Mouse (Mus musculus): ENCODE results near the gene Wdr53. TPM values are rescaled to one million over a fixed set of nuclear protein-coding genes. Genes with fewer than 3 reads are reported as not detected.
"Not testable (repeated sequence)": the region's sequence is repeated elsewhere in the genome, so short reads cannot be mapped to it uniquely, and the experiment has no call there.

The Wdr53 gene
- polyA plus RNA-seq, 1 experiment, result 15.9 TPM

GRCm38 (mm10) chr16:32291821-32292220, 44.8 kb downstream of the Wdr53 start:
- Histone ChIP-seq H3K36me3 (ENCODE audit: control insufficient read depth, insufficient read depth, low read length, poor library complexity, severe bottlenecking) (peaks cover 35% of the 10 kb centered on the region), H3K9me3 (replicated peaks; ENCODE audit: control insufficient read depth, insufficient read depth, low read length, poor library complexity, severe bottlenecking) (peaks cover 2% of the 10 kb centered on the region), H3K4me1 (ENCODE audit: control insufficient read depth, insufficient read depth, low read length) (no peaks in the 10 kb centered on the region), H3K27me3 (ENCODE audit: control insufficient read depth, insufficient read depth, low read length, poor library complexity, severe bottlenecking) (no peaks in the 10 kb centered on the region), H3K4me3 (ENCODE audit: low read depth, low read length) (no peak overlapping the region), H3K27ac (ENCODE audit: insufficient read depth, low read length) (peak overlapping the region; percentile 75; the same call in 1 of the 2 replicates), H3K9ac (ENCODE audit: low read depth, poor library complexity, severe bottlenecking) (no peak overlapping the region)
- TF ChIP-seq CTCF (IDR thresholded peaks at IDR 0.05; ENCODE audit: low read depth, low read length) (no peak), POLR2A (IDR thresholded peaks at IDR 0.05; ENCODE audit: insufficient read depth, low read length) (no peak), EP300 (IDR thresholded peaks at IDR 0.05; ENCODE audit: insufficient read depth, low read depth, low read length) (peak; percentile 93)

GRCm38 (mm10) chr16:32299617-32300016, 52.6 kb downstream of the Wdr53 start:
- not testable (repeated sequence) for H3K4me3 ChIP-seq (ENCODE audit: low read depth, low read length); H3K4me1 ChIP-seq (ENCODE audit: control insufficient read depth, insufficient read depth, low read length); H3K9ac ChIP-seq (ENCODE audit: low read depth, poor library complexity, severe bottlenecking); H3K9me3 ChIP-seq (replicated peaks; ENCODE audit: control insufficient read depth, insufficient read depth, low read length, poor library complexity, severe bottlenecking); H3K27me3 ChIP-seq (ENCODE audit: control insufficient read depth, insufficient read depth, low read length, poor library complexity, severe bottlenecking)
- 0 out of 2 replicates have a peak overlapping the region, but pooled peaks have one; percentile 28 for H3K27ac ChIP-seq (ENCODE audit: insufficient read depth, low read length)
- peaks cover 27% of the 10 kb centered on the region for H3K36me3 ChIP-seq (ENCODE audit: control insufficient read depth, insufficient read depth, low read length, poor library complexity, severe bottlenecking)

- Histone ChIP-seq H3K27me3 (ENCODE audit: control insufficient read depth, insufficient read depth, low read length, poor library complexity, severe bottlenecking) (no peaks in the 10 kb centered on the region), H3K36me3 (ENCODE audit: control insufficient read depth, insufficient read depth, low read length, poor library complexity, severe bottlenecking) (peaks cover 13% of the 10 kb centered on the region), H3K27ac (ENCODE audit: insufficient read depth, low read length) (peak overlapping the region; percentile 99), H3K9me3 (replicated peaks; ENCODE audit: control insufficient read depth, insufficient read depth, low read length, poor library complexity, severe bottlenecking) (no peaks in the 10 kb centered on the region), H3K9ac (ENCODE audit: low read depth, poor library complexity, severe bottlenecking) (peak overlapping the region; percentile 8; the same call in 1 of the 2 replicates), H3K4me1 (ENCODE audit: control insufficient read depth, insufficient read depth, low read length) (peaks cover 4% of the 10 kb centered on the region), H3K4me3 (ENCODE audit: low read depth, low read length) (no peak overlapping the region)
- TF ChIP-seq CTCF (IDR thresholded peaks at IDR 0.05; ENCODE audit: low read depth, low read length) (no peak), EP300 (IDR thresholded peaks at IDR 0.05; ENCODE audit: insufficient read depth, low read depth, low read length) (0 out of 2 replicates have a peak, but pooled peaks have one; percentile 30), POLR2A (IDR thresholded peaks at IDR 0.05; ENCODE audit: insufficient read depth, low read length) (no peak)
Measured at GRCm38 (mm10) chr16:32303046-32303445, 56.0 kb downstream of the Wdr53 start.

GRCm38 (mm10) chr16:32303886-32304285, 56.9 kb downstream of the Wdr53 start:
- no peak for TF ChIP-seq EP300 (IDR thresholded peaks at IDR 0.05; ENCODE audit: insufficient read depth, low read depth, low read length)
- TF ChIP-seq CTCF (IDR thresholded peaks at IDR 0.05; ENCODE audit: low read depth, low read length), result no peak
- no peak for TF ChIP-seq POLR2A (IDR thresholded peaks at IDR 0.05; ENCODE audit: insufficient read depth, low read length)
- no peaks in the 10 kb centered on the region for H3K27me3 ChIP-seq (ENCODE audit: control insufficient read depth, insufficient read depth, low read length, poor library complexity, severe bottlenecking)
- peak overlapping the region; percentile 99 for H3K27ac ChIP-seq (ENCODE audit: insufficient read depth, low read length)
- peaks cover 8% of the 10 kb centered on the region for H3K36me3 ChIP-seq (ENCODE audit: control insufficient read depth, insufficient read depth, low read length, poor library complexity, severe bottlenecking)
- peak overlapping the region; percentile 8 for H3K9ac ChIP-seq (ENCODE audit: low read depth, poor library complexity, severe bottlenecking)
- peaks cover 4% of the 10 kb centered on the region for H3K4me1 ChIP-seq (ENCODE audit: control insufficient read depth, insufficient read depth, low read length)
- H3K4me3 ChIP-seq (ENCODE audit: low read depth, low read length), result no peak overlapping the region
- no peaks in the 10 kb centered on the region for H3K9me3 ChIP-seq (replicated peaks; ENCODE audit: control insufficient read depth, insufficient read depth, low read length, poor library complexity, severe bottlenecking)

Other genes with a start within 250 kb of the Wdr53 start
- 23.5 and 25.6 TPM in 2 replicates for gene Senp5, start 243.9 kb upstream of the Wdr53 start, polyA plus RNA-seq (2011; ENCODE audit: insufficient read depth, insufficient read length, low read depth, missing spikeins)
- 76.8 and 81.0 TPM in 2 replicates for gene Pak2, start 167.9 kb upstream of the Wdr53 start, polyA plus RNA-seq (2011; ENCODE audit: insufficient read depth, insufficient read length, low read depth, missing spikeins)
- 69.1 and 69.2 TPM in 2 replicates for gene Pigx, start 147.5 kb upstream of the Wdr53 start, polyA plus RNA-seq (2011; ENCODE audit: insufficient read depth, insufficient read length, low read depth, missing spikeins)
- gene Cep19, start 147.4 kb upstream of the Wdr53 start, polyA plus RNA-seq (2011; ENCODE audit: insufficient read depth, insufficient read length, low read depth, missing spikeins), result 12.7 and 13.0 TPM in 2 replicates
- gene Nrros, start 81.6 kb upstream of the Wdr53 start, polyA plus RNA-seq (2011; ENCODE audit: insufficient read depth, insufficient read length, low read depth, missing spikeins), result 0.61 and 1.1 TPM in 2 replicates
- gene Bex6, start 67.4 kb upstream of the Wdr53 start, polyA plus RNA-seq (2011; ENCODE audit: insufficient read depth, insufficient read length, low read depth, missing spikeins), result not detected in 2 replicates
- 15.5 and 16.0 TPM in 2 replicates for gene Fbxo45, start 69 bp upstream of the Wdr53 start, polyA plus RNA-seq (2011; ENCODE audit: insufficient read depth, insufficient read length, low read depth, missing spikeins)
- gene Smco1, start 24.2 kb downstream of the Wdr53 start, polyA plus RNA-seq (2011; ENCODE audit: insufficient read depth, insufficient read length, low read depth, missing spikeins), result not detected in 2 replicates
- gene Rnf168, start 30.2 kb downstream of the Wdr53 start, polyA plus RNA-seq (2011; ENCODE audit: insufficient read depth, insufficient read length, low read depth, missing spikeins), result 27.2 and 31.0 TPM in 2 replicates
- 98.6 and 108 TPM in 2 replicates for gene Ubxn7, start 85.0 kb downstream of the Wdr53 start, polyA plus RNA-seq (2011; ENCODE audit: insufficient read depth, insufficient read length, low read depth, missing spikeins)
- not detected in 2 replicates for gene Tm4sf19, start 153.3 kb downstream of the Wdr53 start, polyA plus RNA-seq (2011; ENCODE audit: insufficient read depth, insufficient read length, low read depth, missing spikeins)
- gene Tctex1d2, start 172.5 kb downstream of the Wdr53 start, polyA plus RNA-seq (2011; ENCODE audit: insufficient read depth, insufficient read length, low read depth, missing spikeins), result 36.6 and 37.9 TPM in 2 replicates
- gene Pcyt1a, start 183.7 kb downstream of the Wdr53 start, polyA plus RNA-seq (2011; ENCODE audit: insufficient read depth, insufficient read length, low read depth, missing spikeins), result 14.6 and 17.8 TPM in 2 replicates
- not detected in 2 replicates for gene Slc51a, start 240.7 kb downstream of the Wdr53 start, polyA plus RNA-seq (2011; ENCODE audit: insufficient read depth, insufficient read length, low read depth, missing spikeins)
- gene Zdhhc19, start 249.0 kb downstream of the Wdr53 start, polyA plus RNA-seq (2011; ENCODE audit: insufficient read depth, insufficient read length, low read depth, missing spikeins), result not detected in 2 replicates

All from ES-Bruce4 (cell line).